Mouse (Mus musculus) heart, adult 2 months (tissue): Measurements from ENCODE around the gene Zfp784.

Source experiments
- CTCF ChIP-seq: fragments of 200-600 bp; IDR thresholded peaks from 2 replicates; pipeline ENCODE4 v1.8.1; 2022; ENCODE audit warnings: antibody characterized with exemption, mild to moderate bottlenecking, moderate library complexity
- POLR2A ChIP-seq: fragments of 200-500 bp; IDR thresholded peaks from 2 replicates; pipeline ENCODE4 v1.6.1; 2011; ENCODE audit warnings: mild to moderate bottlenecking, low read depth, low read length, control low read depth; ENCODE audit not compliant: insufficient read depth

DNA sequence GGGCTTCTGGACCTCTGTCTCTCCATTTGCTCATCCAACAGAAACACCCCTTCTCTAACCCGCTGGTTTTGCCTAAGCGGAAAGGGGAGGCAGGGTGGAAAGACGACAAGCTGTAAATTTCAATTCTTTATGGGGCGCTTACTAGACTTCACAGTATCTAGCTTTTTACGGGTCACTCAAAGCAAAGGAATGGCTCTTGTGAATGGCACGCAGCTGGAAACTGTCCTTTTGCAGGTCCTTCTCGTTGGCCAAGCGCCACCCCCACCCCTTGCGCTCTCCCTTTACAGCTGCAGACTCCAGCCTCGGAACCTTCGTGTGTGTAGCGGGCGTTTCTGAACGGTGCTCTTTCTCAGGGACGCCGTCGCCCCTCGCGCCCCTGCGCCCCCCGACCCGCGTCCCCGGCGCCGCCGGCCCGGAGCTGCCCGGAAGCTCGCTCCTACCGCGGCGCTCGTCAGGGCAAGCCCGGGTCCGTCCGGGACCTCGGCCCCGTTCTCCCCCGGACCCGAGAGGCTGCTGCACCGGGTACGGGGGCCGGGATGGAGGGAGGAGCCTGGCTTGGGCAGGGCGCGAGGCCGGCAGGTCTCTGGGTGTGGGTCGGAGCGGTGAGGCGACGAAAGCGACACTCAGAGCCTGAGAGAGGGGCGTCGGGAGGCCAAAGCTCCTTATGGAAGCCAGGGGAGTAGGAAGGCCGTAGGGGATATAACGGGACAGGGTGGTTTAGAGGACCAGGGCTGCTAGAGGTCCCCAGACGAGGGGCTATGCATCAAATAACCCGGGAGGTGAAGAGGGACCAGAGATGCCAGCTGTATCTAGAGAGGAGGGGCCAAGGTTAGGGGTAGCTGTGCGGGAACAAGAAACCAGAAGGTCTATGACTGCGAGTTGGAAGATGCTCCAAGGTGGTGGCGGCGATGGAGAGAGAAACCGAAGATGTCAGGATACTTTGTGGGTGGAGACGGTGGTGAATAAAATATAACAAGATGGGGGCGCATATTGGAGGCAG lies 13.2 kb upstream of the Zfp784 start, which contains the start of gene Zfp580:
- TF ChIP-seq POLR2A (no peak; the same call in 1 of the 2 replicates), CTCF (no peak)
